Mouse (Mus musculus): ENCODE measurements at regions not wholly inside any gene's neighbourhood (a gene's known extent, or its start where the extent isn't known, plus 50 kb on each side); places are given as distances from the start of the nearest gene placed in this dataset.
"Not testable (repeated sequence)": the region's sequence is repeated elsewhere in the genome, so short reads cannot be mapped to it uniquely, and the experiment has no call there.

GRCm38 (mm10) chr5:52006843-52007242 is 183.5 kb downstream of the Dhx15 start:
- H3K36me3 ChIP-seq = no peaks in the 10 kb centered on the region
- 90% methylated on average over 3 of the region's 3 CpGs for WGBS
- H3K27me3 ChIP-seq = no peaks in the 10 kb centered on the region
- no peaks in the 10 kb centered on the region for H3K4me1 ChIP-seq (replicated peaks)
- H3K27ac ChIP-seq (replicated peaks) = no peak overlapping the region
- H3K9me3 ChIP-seq = no peaks in the 10 kb centered on the region; the same call in 1 of the 2 replicates
- H3K9ac ChIP-seq = no peak overlapping the region
- no peak for ATAC-seq (ENCODE audit: low read depth)
- H3K4me2 ChIP-seq = no peak overlapping the region
- H3K4me3 ChIP-seq = no peak overlapping the region

- H3K9ac ChIP-seq = 0 out of 2 replicates have a peak overlapping the region, but pooled peaks have one; percentile 1
- 7% methylated on average over 10 of the region's 10 CpGs for WGBS
- no peak overlapping the region for H3K4me3 ChIP-seq
- H3K27me3 ChIP-seq = peaks cover 5% of the 10 kb centered on the region; the same call in 1 of the 2 replicates
- no peak overlapping the region for H3K27ac ChIP-seq (replicated peaks)
- ATAC-seq (ENCODE audit: low read depth) = no peak
- H3K36me3 ChIP-seq = no peaks in the 10 kb centered on the region
- H3K4me2 ChIP-seq = peak overlapping the region; percentile 33
- no peaks in the 10 kb centered on the region for H3K9me3 ChIP-seq
- H3K4me1 ChIP-seq (replicated peaks) = peaks cover 13% of the 10 kb centered on the region
These were observed 199.3 kb downstream of the Dhx15 start for GRCm38 (mm10) chr5:51990847-51991610.

GRCm38 (mm10) chr5:51989396-51989795 is 200.9 kb downstream of the Dhx15 start:
- Histone ChIP-seq H3K4me1 (replicated peaks) (peaks cover 13% of the 10 kb centered on the region), H3K36me3 (no peaks in the 10 kb centered on the region), H3K27me3 (peaks cover 5% of the 10 kb centered on the region; the same call in 1 of the 2 replicates), H3K27ac (replicated peaks) (no peak overlapping the region), H3K4me2 (no peak overlapping the region), H3K9ac (no peak overlapping the region), H3K9me3 (no peaks in the 10 kb centered on the region), H3K4me3 (no peak overlapping the region)
- 22% methylated on average over 4 of the region's 4 CpGs for WGBS
- no peak for ATAC-seq (ENCODE audit: low read depth)

GRCm38 (mm10) chr5:51988913-51989312 is 201.4 kb downstream of the Dhx15 start:
- peaks cover 13% of the 10 kb centered on the region for H3K4me1 ChIP-seq (replicated peaks)
- no peaks in the 10 kb centered on the region for H3K36me3 ChIP-seq
- H3K27me3 ChIP-seq = peaks cover 5% of the 10 kb centered on the region; the same call in 1 of the 2 replicates
- no peak for ATAC-seq (ENCODE audit: low read depth)
- H3K4me2 ChIP-seq = no peak overlapping the region
- H3K9me3 ChIP-seq = no peaks in the 10 kb centered on the region
- no peak overlapping the region for H3K9ac ChIP-seq
- H3K4me3 ChIP-seq = no peak overlapping the region
- WGBS = 61% methylated on average over 6 of the region's 6 CpGs
- H3K27ac ChIP-seq (replicated peaks) = no peak overlapping the region

- Histone ChIP-seq H3K4me2 (no peak overlapping the region), H3K36me3 (no peaks in the 10 kb centered on the region), H3K4me1 (replicated peaks) (no peaks in the 10 kb centered on the region), H3K9me3 (no peaks in the 10 kb centered on the region), H3K27me3 (no peaks in the 10 kb centered on the region), H3K4me3 (no peak overlapping the region), H3K9ac (no peak overlapping the region), H3K27ac (replicated peaks) (no peak overlapping the region)
- ATAC-seq (ENCODE audit: low read depth) = no peak
- 94% methylated on average over 6 of the region's 6 CpGs for WGBS
These were observed 205.3 kb downstream of the Dhx15 start for GRCm38 (mm10) chr5:51984966-51985365.

GRCm38 (mm10) chr5:51982780-51983179 is 207.5 kb downstream of the Dhx15 start:
- Histone ChIP-seq H3K4me2 (no peak overlapping the region), H3K4me1 (replicated peaks) (no peaks in the 10 kb centered on the region), H3K27ac (replicated peaks) (no peak overlapping the region), H3K27me3 (no peaks in the 10 kb centered on the region), H3K4me3 (no peak overlapping the region), H3K36me3 (no peaks in the 10 kb centered on the region), H3K9ac (no peak overlapping the region), H3K9me3 (no peaks in the 10 kb centered on the region)
- 93% methylated on average over 7 of the region's 7 CpGs for WGBS
- ATAC-seq (ENCODE audit: low read depth) = no peak

- 76% methylated on average over 5 of the region's 5 CpGs for WGBS
- H3K4me2 ChIP-seq = no peak overlapping the region
- no peak overlapping the region for H3K27ac ChIP-seq (replicated peaks)
- no peaks in the 10 kb centered on the region for H3K27me3 ChIP-seq
- H3K9ac ChIP-seq = no peak overlapping the region
- no peaks in the 10 kb centered on the region for H3K9me3 ChIP-seq
- no peaks in the 10 kb centered on the region for H3K4me1 ChIP-seq (replicated peaks)
- no peaks in the 10 kb centered on the region for H3K36me3 ChIP-seq
- no peak for ATAC-seq (ENCODE audit: low read depth)
- no peak overlapping the region for H3K4me3 ChIP-seq
These were observed 209.4 kb downstream of the Dhx15 start for GRCm38 (mm10) chr5:51980901-51981300.

GRCm38 (mm10) chr5:51952499-51952898 is 237.8 kb downstream of the Dhx15 start:
- Histone ChIP-seq H3K4me1 (replicated peaks) (no peaks in the 10 kb centered on the region), H3K27me3 (no peaks in the 10 kb centered on the region), H3K9me3 (no peaks in the 10 kb centered on the region), H3K27ac (replicated peaks) (no peak overlapping the region), H3K36me3 (no peaks in the 10 kb centered on the region), H3K4me3 (no peak overlapping the region), H3K9ac (no peak overlapping the region), H3K4me2 (no peak overlapping the region)
- WGBS = 67% methylated on average over 5 of the region's 5 CpGs
- ATAC-seq (ENCODE audit: low read depth) = no peak

GRCm38 (mm10) chr5:51949996-51950395 is 240.3 kb downstream of the Dhx15 start:
- Histone ChIP-seq H3K4me2 (no peak overlapping the region), H3K4me1 (replicated peaks) (no peaks in the 10 kb centered on the region), H3K27ac (replicated peaks) (no peak overlapping the region), H3K4me3 (no peak overlapping the region), H3K9me3 (no peaks in the 10 kb centered on the region), H3K27me3 (no peaks in the 10 kb centered on the region), H3K36me3 (no peaks in the 10 kb centered on the region), H3K9ac (no peak overlapping the region)
- 93% methylated on average over 5 of the region's 5 CpGs for WGBS
- no peak for ATAC-seq (ENCODE audit: low read depth)

GRCm38 (mm10) chr5:51946062-51946461 is 244.3 kb downstream of the Dhx15 start:
- Histone ChIP-seq H3K27me3 (no peaks in the 10 kb centered on the region), H3K36me3 (no peaks in the 10 kb centered on the region), H3K9me3 (no peaks in the 10 kb centered on the region), H3K27ac (replicated peaks) (no peak overlapping the region), H3K4me1 (replicated peaks) (no peaks in the 10 kb centered on the region), H3K9ac (no peak overlapping the region), H3K4me3 (no peak overlapping the region), H3K4me2 (no peak overlapping the region)
- WGBS = 94% methylated on average over 3 of the region's 3 CpGs
- ATAC-seq (ENCODE audit: low read depth) = no peak

GRCm38 (mm10) chr5:51941925-51942291 is 248.4 kb downstream of the Dhx15 start:
- 73% methylated on average over 4 of the region's 4 CpGs for WGBS
- H3K9me3 ChIP-seq = not testable (repeated sequence)

GRCm38 (mm10) chr5:51941255-51941924 is 248.9 kb downstream of the Dhx15 start:
- no peak for ATAC-seq (ENCODE audit: low read depth)
- WGBS = 78% methylated on average over 8 of the region's 8 CpGs
- H3K9me3 ChIP-seq = no peaks in the 10 kb centered on the region

More at GRCm38 (mm10) chr5:51941925-51942291, 248.4 kb downstream of the Dhx15 start:
- not testable (repeated sequence) for H3K27ac ChIP-seq (replicated peaks); H3K4me1 ChIP-seq (replicated peaks); H3K4me2 ChIP-seq; H3K27me3 ChIP-seq; H3K9ac ChIP-seq; ATAC-seq (ENCODE audit: low read depth); H3K36me3 ChIP-seq; H3K4me3 ChIP-seq

More at GRCm38 (mm10) chr5:51941255-51941924, 248.9 kb downstream of the Dhx15 start:
- Histone ChIP-seq H3K4me2 (no peak overlapping the region), H3K4me1 (replicated peaks) (no peaks in the 10 kb centered on the region), H3K36me3 (no peaks in the 10 kb centered on the region), H3K9ac (no peak overlapping the region), H3K4me3 (no peak overlapping the region), H3K27ac (replicated peaks) (no peak overlapping the region), H3K27me3 (no peaks in the 10 kb centered on the region)

Measured in neural tube, embryonic 13.5 days (tissue).